Mouse (Mus musculus): Measurements from ENCODE around the gene Ddb2. TPM values are rescaled to one million over a fixed set of nuclear protein-coding genes. Genes with fewer than 3 reads are reported as not detected.
"Not testable (repeated sequence)": the region's sequence is repeated elsewhere in the genome, so short reads cannot be mapped to it uniquely, and the experiment has no call there.

Ddb2 gene
- polyA plus RNA-seq, 1 experiment from 2014 or later: 15.1 TPM

DNA sequence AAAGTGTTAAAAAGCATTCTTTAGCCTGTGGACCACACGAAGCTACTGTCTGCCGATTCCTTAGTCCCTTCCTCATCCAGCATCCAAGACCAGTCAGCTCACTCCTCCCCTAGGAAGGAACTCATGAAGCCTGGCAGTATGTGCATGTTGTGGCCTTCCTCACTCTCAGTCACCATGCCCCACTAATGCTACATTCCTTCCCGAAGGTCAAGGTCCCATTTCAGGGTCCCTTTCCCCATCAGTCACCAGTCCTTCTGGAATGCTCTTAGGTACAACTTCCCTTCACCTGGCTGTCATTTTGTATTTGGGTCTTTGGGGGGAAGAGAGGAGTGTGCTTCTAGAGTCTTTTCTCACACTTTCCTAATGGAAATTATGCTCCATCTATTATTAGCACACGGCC lies 15.2 kb upstream of the Ddb2 start:
- no peak for ATAC-seq
- Histone ChIP-seq H3K4me2 (replicated peaks) (no peak overlapping the region), H3K9me3 (no peaks in the 10 kb centered on the region), H3K36me3 (no peaks in the 10 kb centered on the region), H3K27ac (no peak overlapping the region), H3K27me3 (peaks cover 21% of the 10 kb centered on the region), H3K9ac (replicated peaks) (no peak overlapping the region), H3K4me3 (replicated peaks) (no peak overlapping the region), H3K4me1 (replicated peaks) (peaks cover 21% of the 10 kb centered on the region)
- 78% methylated on average over 4 of the region's 4 CpGs for WGBS

GRCm38 (mm10) chr2:91248366-91248765 lies 11.6 kb upstream of the Ddb2 start:
- H3K9me3 ChIP-seq: no peaks in the 10 kb centered on the region
- no peaks in the 10 kb centered on the region for H3K36me3 ChIP-seq
- H3K4me2 ChIP-seq (replicated peaks): no peak overlapping the region
- H3K4me1 ChIP-seq (replicated peaks): no peaks in the 10 kb centered on the region
- no peak for ATAC-seq
- H3K4me3 ChIP-seq (replicated peaks): no peak overlapping the region
- no peak overlapping the region for H3K9ac ChIP-seq (replicated peaks)
- H3K27ac ChIP-seq: no peak overlapping the region
- H3K27me3 ChIP-seq: no peaks in the 10 kb centered on the region; the same call in 1 of the 2 replicates
- WGBS: 92% methylated on average over 4 of the region's 4 CpGs

DNA sequence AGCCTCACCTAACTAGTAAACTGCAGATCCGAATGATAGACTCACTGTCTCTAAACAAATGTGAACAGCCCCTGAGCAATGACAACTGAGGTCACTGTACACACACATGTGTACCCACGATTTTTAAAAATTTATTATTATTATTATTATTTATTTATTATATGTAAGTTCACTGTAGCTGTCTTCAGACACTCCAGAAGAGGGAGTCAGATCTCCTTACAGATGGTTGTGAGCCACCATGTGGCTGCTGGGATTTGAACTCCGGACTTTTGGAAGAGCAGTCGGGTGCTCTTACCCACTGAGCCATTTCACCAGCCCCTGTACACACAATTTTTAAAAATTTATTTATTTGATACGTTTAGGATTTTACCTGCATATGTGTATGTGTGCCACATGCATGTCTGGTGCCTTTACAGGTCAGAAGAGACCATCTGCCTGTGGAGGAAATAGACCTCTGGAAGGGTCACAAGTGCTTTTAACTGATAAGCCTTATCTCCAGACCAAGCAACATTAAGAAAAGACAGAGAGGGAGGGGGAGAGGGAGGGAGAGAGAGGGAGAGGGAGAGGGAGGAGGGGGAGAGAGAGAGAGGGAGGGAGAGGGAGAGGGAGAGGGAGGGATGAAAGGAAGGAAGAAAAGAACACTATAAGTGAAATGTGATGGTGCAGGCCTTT lies 7.9 kb upstream of the Ddb2 start:
- no peaks in the 10 kb centered on the region for H3K4me1 ChIP-seq (replicated peaks)
- WGBS: 80% methylated on average over 5 of the region's 5 CpGs
- ATAC-seq: no peak

DNA sequence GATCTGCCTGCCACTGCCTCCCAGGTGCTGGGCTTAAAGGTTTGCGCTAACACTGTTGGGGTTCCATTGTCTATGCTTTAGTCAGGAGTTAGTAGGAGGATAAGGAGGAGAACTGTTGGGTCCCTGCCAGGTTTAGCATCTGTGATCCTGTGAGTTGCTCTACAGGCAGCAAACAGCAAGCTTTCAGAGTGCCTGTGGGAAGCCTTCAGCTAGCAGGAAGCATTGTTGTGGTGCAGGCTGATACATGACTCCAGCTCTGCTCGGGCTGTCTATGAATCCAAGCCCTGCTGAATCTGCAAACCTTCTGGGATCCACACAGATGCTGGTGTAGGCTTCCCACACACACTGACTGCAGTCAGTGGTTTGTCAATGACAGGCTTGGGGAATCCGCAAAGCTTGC lies 6.6 kb upstream of the Ddb2 start:
- Histone ChIP-seq H3K27me3 (no peaks in the 10 kb centered on the region), H3K36me3 (no peaks in the 10 kb centered on the region), H3K27ac (no peak overlapping the region)

More for the DNA sequence above, 7.9 kb upstream of the Ddb2 start:
- H3K9me3 ChIP-seq: no peaks in the 10 kb centered on the region
- no peak overlapping the region for H3K27ac ChIP-seq
- H3K27me3 ChIP-seq: no peaks in the 10 kb centered on the region
- H3K36me3 ChIP-seq: no peaks in the 10 kb centered on the region
- H3K4me2 ChIP-seq (replicated peaks): no peak overlapping the region
- H3K4me3 ChIP-seq (replicated peaks): no peak overlapping the region
- H3K9ac ChIP-seq (replicated peaks): no peak overlapping the region

GRCm38 (mm10) chr2:91242547-91242946 lies 5.8 kb upstream of the Ddb2 start:
- Histone ChIP-seq H3K4me2 (replicated peaks) (no peak overlapping the region), H3K4me1 (replicated peaks) (peaks cover 4% of the 10 kb centered on the region), H3K4me3 (replicated peaks) (no peak overlapping the region), H3K36me3 (no peaks in the 10 kb centered on the region), H3K27ac (no peak overlapping the region), H3K9me3 (no peaks in the 10 kb centered on the region), H3K9ac (replicated peaks) (no peak overlapping the region), H3K27me3 (no peaks in the 10 kb centered on the region)
- no peak for ATAC-seq
- WGBS: 77% methylated on average over 5 of the region's 5 CpGs

More for the DNA sequence above, 6.6 kb upstream of the Ddb2 start:
- no peak overlapping the region for H3K9ac ChIP-seq (replicated peaks)
- no peak overlapping the region for H3K4me3 ChIP-seq (replicated peaks)
- 55% methylated on average over 3 of the region's 3 CpGs for WGBS
- no peaks in the 10 kb centered on the region for H3K4me1 ChIP-seq (replicated peaks)
- no peak overlapping the region for H3K4me2 ChIP-seq (replicated peaks)
- ATAC-seq: no peak
- H3K9me3 ChIP-seq: no peaks in the 10 kb centered on the region

DNA sequence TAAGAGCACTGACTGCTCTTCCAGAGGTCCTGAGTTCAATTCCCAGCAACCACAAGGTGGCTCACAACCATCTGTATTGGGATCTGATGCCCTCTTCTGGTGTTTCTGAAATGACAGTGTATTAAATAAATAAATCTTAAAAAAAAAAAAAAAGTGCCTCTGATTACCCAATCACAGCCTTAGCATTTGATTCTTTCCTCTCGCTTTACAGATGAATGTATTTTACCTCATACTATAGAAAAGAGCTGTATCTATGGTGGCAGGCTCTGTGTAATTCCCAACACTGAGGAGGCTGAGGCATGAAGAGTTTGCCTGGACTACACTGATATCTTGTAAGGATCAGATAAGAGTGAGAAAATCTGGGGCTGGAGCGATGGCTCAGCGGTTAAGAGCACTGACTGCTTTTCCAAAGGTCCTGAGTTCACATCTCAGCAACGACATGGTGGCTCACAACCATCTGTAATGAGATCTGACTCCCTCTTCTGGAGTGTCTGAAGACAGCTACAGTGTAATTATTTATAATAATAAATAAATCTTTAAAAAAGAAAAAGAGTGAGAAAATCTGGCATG lies 814 bp upstream of the Ddb2 start:
- H3K9ac ChIP-seq (replicated peaks): peak overlapping the region; percentile 54; the same call in 1 of the 2 replicates
- peak overlapping the region; percentile 59 for H3K4me2 ChIP-seq (replicated peaks)
- H3K36me3 ChIP-seq; H3K9me3 ChIP-seq; H3K4me1 ChIP-seq (replicated peaks); H3K27me3 ChIP-seq: not testable (repeated sequence)
- peak; percentile 65 for ATAC-seq
- WGBS: 19% methylated on average over 4 of the region's 4 CpGs
- H3K4me3 ChIP-seq (replicated peaks): peak overlapping the region; percentile 49
- peak overlapping the region; percentile 90 for H3K27ac ChIP-seq

DNA sequence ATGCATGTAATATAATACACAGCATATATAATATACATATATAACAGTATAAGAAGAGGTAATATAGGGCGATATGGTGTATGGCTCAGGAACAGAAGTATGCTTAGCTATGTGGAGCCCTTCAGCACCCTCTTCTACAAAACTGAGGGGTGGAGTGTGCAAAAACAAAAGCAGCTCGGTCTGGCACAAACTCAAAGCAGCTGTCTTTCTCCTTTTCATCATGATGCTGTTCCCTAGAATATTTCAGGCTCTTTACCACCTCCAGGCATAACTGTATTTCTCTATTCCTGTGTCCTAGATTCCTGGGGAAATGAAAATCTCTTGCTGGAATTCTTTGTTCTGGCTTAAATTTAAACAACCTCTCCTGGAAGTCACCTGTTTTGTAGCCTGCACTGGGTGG lies 7.0 kb downstream of the Ddb2 start:
- ATAC-seq: no peak
- 84% methylated on average over 2 of the region's 2 CpGs for WGBS
- Histone ChIP-seq H3K9me3 (no peaks in the 10 kb centered on the region), H3K4me1 (replicated peaks) (no peaks in the 10 kb centered on the region), H3K27ac (no peak overlapping the region), H3K4me3 (replicated peaks) (no peak overlapping the region), H3K4me2 (replicated peaks) (no peak overlapping the region), H3K27me3 (no peaks in the 10 kb centered on the region), H3K9ac (replicated peaks) (no peak overlapping the region), H3K36me3 (no peaks in the 10 kb centered on the region)

DNA sequence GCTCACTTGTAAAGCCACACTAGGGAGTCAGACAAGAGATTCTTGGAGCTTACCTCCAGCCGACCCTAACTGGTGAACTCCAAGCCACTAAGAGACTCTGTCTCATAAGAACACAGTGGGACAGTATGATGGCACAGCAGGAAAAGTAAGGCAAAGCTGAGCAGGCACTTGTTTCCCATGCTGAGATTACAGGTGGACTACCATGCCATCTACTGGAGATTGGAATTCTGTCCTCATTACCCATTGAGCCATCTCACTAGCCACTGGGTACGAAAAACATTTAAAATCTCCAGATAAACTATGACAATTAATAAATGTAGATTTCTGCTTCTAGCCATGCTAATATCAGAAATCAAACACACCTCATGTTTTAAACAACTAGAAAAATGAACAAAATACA lies 13.2 kb downstream of the Ddb2 start:
- no peaks in the 10 kb centered on the region for H3K27me3 ChIP-seq
- H3K27ac ChIP-seq: no peak overlapping the region
- H3K4me2 ChIP-seq (replicated peaks): no peak overlapping the region
- H3K9me3 ChIP-seq: no peaks in the 10 kb centered on the region
- 86% methylated on average over 2 of the region's 2 CpGs for WGBS
- no peak overlapping the region for H3K4me3 ChIP-seq (replicated peaks)
- no peak overlapping the region for H3K9ac ChIP-seq (replicated peaks)
- peaks cover 4% of the 10 kb centered on the region; the same call in 1 of the 2 replicates for H3K36me3 ChIP-seq
- no peaks in the 10 kb centered on the region for H3K4me1 ChIP-seq (replicated peaks)
- ATAC-seq: no peak

DNA sequence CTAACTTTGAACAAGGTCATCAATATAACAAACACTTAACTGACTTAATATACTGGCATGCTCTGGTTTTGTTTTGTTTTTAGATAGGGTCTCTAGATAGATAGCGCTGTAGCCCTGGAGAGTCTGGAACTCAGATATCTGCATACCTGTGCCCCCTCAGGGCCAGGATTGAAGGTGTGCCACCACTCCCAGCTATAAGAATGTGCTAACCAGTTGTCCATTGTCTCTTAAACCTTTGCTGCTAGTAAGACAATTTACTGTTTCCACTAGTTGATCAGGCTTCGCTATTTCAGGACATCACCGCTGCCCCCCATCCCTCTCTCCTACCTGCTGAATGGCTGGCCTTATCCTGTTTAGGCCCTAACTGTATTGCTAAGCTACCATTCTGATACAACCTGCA lies 16.3 kb downstream of the Ddb2 start:
- H3K4me1 ChIP-seq (replicated peaks): no peaks in the 10 kb centered on the region
- H3K36me3 ChIP-seq: peaks cover 23% of the 10 kb centered on the region
- no peaks in the 10 kb centered on the region for H3K27me3 ChIP-seq
- no peak overlapping the region for H3K4me3 ChIP-seq (replicated peaks)
- H3K9me3 ChIP-seq: no peaks in the 10 kb centered on the region
- ATAC-seq: no peak
- 94% methylated on average over 3 of the region's 3 CpGs for WGBS
- H3K4me2 ChIP-seq (replicated peaks): no peak overlapping the region
- H3K9ac ChIP-seq (replicated peaks): no peak overlapping the region
- no peak overlapping the region for H3K27ac ChIP-seq

GRCm38 (mm10) chr2:91217032-91217431 lies 19.8 kb downstream of the Ddb2 start:
- WGBS: 73% methylated on average over 4 of the region's 4 CpGs
- ATAC-seq: no peak
- Histone ChIP-seq H3K27me3 (no peaks in the 10 kb centered on the region), H3K9ac (replicated peaks) (no peak overlapping the region), H3K4me1 (replicated peaks) (no peaks in the 10 kb centered on the region), H3K9me3 (no peaks in the 10 kb centered on the region), H3K4me3 (replicated peaks) (no peak overlapping the region), H3K27ac (no peak overlapping the region), H3K4me2 (replicated peaks) (no peak overlapping the region), H3K36me3 (peaks cover 55% of the 10 kb centered on the region)

- H3K4me2 ChIP-seq (replicated peaks): no peak overlapping the region
- no peak overlapping the region for H3K27ac ChIP-seq
- no peak overlapping the region for H3K9ac ChIP-seq (replicated peaks)
- H3K36me3 ChIP-seq: peaks cover 82% of the 10 kb centered on the region
- no peak for ATAC-seq
- no peaks in the 10 kb centered on the region for H3K4me1 ChIP-seq (replicated peaks)
- H3K4me3 ChIP-seq (replicated peaks): no peak overlapping the region
- H3K9me3 ChIP-seq: no peaks in the 10 kb centered on the region
- no peaks in the 10 kb centered on the region for H3K27me3 ChIP-seq
These were observed 23.5 kb downstream of the Ddb2 start for GRCm38 (mm10) chr2:91213311-91213710.

- H3K36me3 ChIP-seq: peaks cover 58% of the 10 kb centered on the region
- ATAC-seq: no peak
- WGBS: 92% methylated on average over 9 of the region's 9 CpGs
- peaks cover 25% of the 10 kb centered on the region for H3K4me1 ChIP-seq (replicated peaks)
- no peaks in the 10 kb centered on the region for H3K27me3 ChIP-seq
- H3K9ac ChIP-seq (replicated peaks): no peak overlapping the region
- no peak overlapping the region for H3K27ac ChIP-seq
- no peak overlapping the region for H3K4me2 ChIP-seq (replicated peaks)
- no peaks in the 10 kb centered on the region for H3K9me3 ChIP-seq
- no peak overlapping the region for H3K4me3 ChIP-seq (replicated peaks)
These were observed 30.5 kb downstream of the Ddb2 start for GRCm38 (mm10) chr2:91206254-91206775.
